Mouse (Mus musculus): ENCODE data around the gene Paqr5. TPM values are rescaled to one million over a fixed set of nuclear protein-coding genes. Genes with fewer than 3 reads are reported as not detected.

Gene Paqr5
- 0.02 TPM for polyA plus RNA-seq (2012; fragmentation: generic; extraction: Trizol)

- H3K4me3 ChIP-seq: no peak within 1 kb of the TSS
- H3K27me3 ChIP-seq (ENCODE audit: control insufficient read depth, insufficient read depth, insufficient read length): peaks cover 26% of the 10 kb centered on the region
- TF ChIP-seq CEBPB (IDR thresholded peaks at IDR 0.05; ENCODE audit: insufficient read depth, poor library complexity, severe bottlenecking): no peak
- TF ChIP-seq MYOD1 (IDR thresholded peaks at IDR 0.05; ENCODE audit: control insufficient read depth in 1 of 3, insufficient read length in 2 of 3, low read depth in 2 of 3): no peak
- no peak for TF ChIP-seq REST (IDR thresholded peaks at IDR 0.05; ENCODE audit: insufficient read depth, insufficient read length)
- TF ChIP-seq USF1 (IDR thresholded peaks at IDR 0.05; ENCODE audit: low read depth): no peak
- TF ChIP-seq MAX (IDR thresholded peaks at IDR 0.05; ENCODE audit: low read depth): no peak
- H3K4me2 ChIP-seq (ENCODE audit: low read depth): peak within 1 kb of the TSS; percentile 53
- H3ac ChIP-seq (ENCODE audit: control insufficient read depth, insufficient read length): no peak within 1 kb of the TSS
- H3K36me3 ChIP-seq (ENCODE audit: control insufficient read depth, insufficient read depth): no peaks in the 10 kb centered on the region
- H3K79me2 ChIP-seq (ENCODE audit: control insufficient read depth, insufficient read depth): no peaks in the 10 kb centered on the region
Observed at GRCm38 (mm10) chr9:62026600-62026999, at the start of gene Paqr5. Gene Paqr5 (minus strand): TSS chr9:62026856.

GRCm38 (mm10) chr9:62062234-62062633 is 35.6 kb upstream of the Paqr5 start:
- TF ChIP-seq MYOD1 (IDR thresholded peaks at IDR 0.05; ENCODE audit: control insufficient read depth in 1 of 3, insufficient read length in 2 of 3, low read depth in 2 of 3): no peak
- TF ChIP-seq CEBPB (IDR thresholded peaks at IDR 0.05; ENCODE audit: insufficient read depth, poor library complexity, severe bottlenecking): no peak
- no peak for TF ChIP-seq MYOG (IDR thresholded peaks at IDR 0.05; ENCODE audit: control insufficient read depth in 1 of 3, insufficient read depth in 1 of 3, insufficient read length in 2 of 3, low read depth in 2 of 3)
- no peak for TF ChIP-seq TCF12 (IDR thresholded peaks at IDR 0.05; ENCODE audit: insufficient read depth, poor library complexity, severe bottlenecking)
- no peak for TF ChIP-seq POLR2AphosphoS2 (IDR thresholded peaks at IDR 0.05; ENCODE audit: insufficient read length, low read depth)
- TF ChIP-seq TCF3 (IDR thresholded peaks at IDR 0.05; ENCODE audit: insufficient read length, low read depth): no peak
- no peak for TF ChIP-seq MAX (IDR thresholded peaks at IDR 0.05; ENCODE audit: low read depth)
- no peak for TF ChIP-seq USF1 (IDR thresholded peaks at IDR 0.05; ENCODE audit: low read depth)
- TF ChIP-seq REST (IDR thresholded peaks at IDR 0.05; ENCODE audit: insufficient read depth, insufficient read length): no peak
- TF ChIP-seq SRF (IDR thresholded peaks at IDR 0.05; ENCODE audit: control insufficient read depth, insufficient read length, low read depth): no peak
- TF ChIP-seq E2F4 (IDR thresholded peaks at IDR 0.05; ENCODE audit: insufficient read depth): no peak
- no peak for TF ChIP-seq POLR2A (IDR thresholded peaks at IDR 0.05; ENCODE audit: insufficient read length, low read depth)
- Histone ChIP-seq H3K36me3 (ENCODE audit: control insufficient read depth, insufficient read depth) (peaks cover 32% of the 10 kb centered on the region), H3K4me2 (ENCODE audit: low read depth) (no peak overlapping the region), H3K79me2 (ENCODE audit: control insufficient read depth, insufficient read depth) (peaks cover 10% of the 10 kb centered on the region), H3K4me3 (no peak overlapping the region), H3ac (ENCODE audit: control insufficient read depth, insufficient read length) (no peak overlapping the region), H3K27me3 (ENCODE audit: control insufficient read depth, insufficient read depth, insufficient read length) (no peaks in the 10 kb centered on the region)

- Histone ChIP-seq H3K4me2 (ENCODE audit: low read depth) (no peak overlapping the region), H3ac (ENCODE audit: control insufficient read depth, insufficient read length) (no peak overlapping the region), H3K4me3 (no peak overlapping the region), H3K36me3 (ENCODE audit: control insufficient read depth, insufficient read depth) (peaks cover 22% of the 10 kb centered on the region), H3K79me2 (ENCODE audit: control insufficient read depth, insufficient read depth) (peaks cover 10% of the 10 kb centered on the region), H3K27me3 (ENCODE audit: control insufficient read depth, insufficient read depth, insufficient read length) (no peaks in the 10 kb centered on the region)
- TF ChIP-seq CEBPB (IDR thresholded peaks at IDR 0.05; ENCODE audit: insufficient read depth, poor library complexity, severe bottlenecking): no peak
- no peak for TF ChIP-seq MYOD1 (IDR thresholded peaks at IDR 0.05; ENCODE audit: control insufficient read depth in 1 of 3, insufficient read length in 2 of 3, low read depth in 2 of 3)
Observed at GRCm38 (mm10) chr9:62060431-62060830, 33.8 kb upstream of the Paqr5 start.

GRCm38 (mm10) chr9:62059941-62060340 is 33.3 kb upstream of the Paqr5 start:
- Histone ChIP-seq H3ac (ENCODE audit: control insufficient read depth, insufficient read length) (no peak overlapping the region), H3K36me3 (ENCODE audit: control insufficient read depth, insufficient read depth) (peaks cover 21% of the 10 kb centered on the region), H3K27me3 (ENCODE audit: control insufficient read depth, insufficient read depth, insufficient read length) (no peaks in the 10 kb centered on the region), H3K4me3 (no peak overlapping the region), H3K79me2 (ENCODE audit: control insufficient read depth, insufficient read depth) (peaks cover 9% of the 10 kb centered on the region), H3K4me2 (ENCODE audit: low read depth) (no peak overlapping the region)
- TF ChIP-seq MYOG (IDR thresholded peaks at IDR 0.05; ENCODE audit: control insufficient read depth in 1 of 3, insufficient read depth in 1 of 3, insufficient read length in 2 of 3, low read depth in 2 of 3) (no peak), MYOD1 (IDR thresholded peaks at IDR 0.05; ENCODE audit: control insufficient read depth in 1 of 3, insufficient read length in 2 of 3, low read depth in 2 of 3) (peak in 2 of 3 experiments; percentile 34 to 48), MAX (IDR thresholded peaks at IDR 0.05; ENCODE audit: low read depth) (no peak), POLR2A (IDR thresholded peaks at IDR 0.05; ENCODE audit: insufficient read length, low read depth) (peak; percentile 14)

GRCm38 (mm10) chr9:62057881-62058506 is 31.3 kb upstream of the Paqr5 start:
- H3K4me3 ChIP-seq: no peak overlapping the region
- peaks cover 21% of the 10 kb centered on the region for H3K36me3 ChIP-seq (ENCODE audit: control insufficient read depth, insufficient read depth)

More at GRCm38 (mm10) chr9:62057881-62058506, 31.3 kb upstream of the Paqr5 start:
- no peak overlapping the region for H3K4me2 ChIP-seq (ENCODE audit: low read depth)
- no peak overlapping the region for H3ac ChIP-seq (ENCODE audit: control insufficient read depth, insufficient read length)
- TF ChIP-seq SRF (IDR thresholded peaks at IDR 0.05; ENCODE audit: control insufficient read depth, insufficient read length, low read depth) (no peak), MYOG (IDR thresholded peaks at IDR 0.05; ENCODE audit: control insufficient read depth in 1 of 3, insufficient read depth in 1 of 3, insufficient read length in 2 of 3, low read depth in 2 of 3) (no peak), TCF3 (IDR thresholded peaks at IDR 0.05; ENCODE audit: insufficient read length, low read depth) (no peak), MYOD1 (IDR thresholded peaks at IDR 0.05; ENCODE audit: control insufficient read depth in 1 of 3, insufficient read length in 2 of 3, low read depth in 2 of 3) (no peak), CEBPB (IDR thresholded peaks at IDR 0.05; ENCODE audit: insufficient read depth, poor library complexity, severe bottlenecking) (no peak), POLR2AphosphoS2 (IDR thresholded peaks at IDR 0.05; ENCODE audit: insufficient read length, low read depth) (no peak), E2F4 (IDR thresholded peaks at IDR 0.05; ENCODE audit: insufficient read depth) (no peak), MAX (IDR thresholded peaks at IDR 0.05; ENCODE audit: low read depth) (no peak), REST (IDR thresholded peaks at IDR 0.05; ENCODE audit: insufficient read depth, insufficient read length) (no peak)
- H3K79me2 ChIP-seq (ENCODE audit: control insufficient read depth, insufficient read depth): peaks cover 3% of the 10 kb centered on the region
- no peaks in the 10 kb centered on the region for H3K27me3 ChIP-seq (ENCODE audit: control insufficient read depth, insufficient read depth, insufficient read length)

Data from myocyte (in vitro differentiated cells).